Mouse (Mus musculus) intestine, embryonic 14.5 days (tissue): ENCODE measurements at regions not wholly inside any gene's neighbourhood (a gene's known extent, or its start where the extent isn't known, plus 50 kb on each side); places are given as distances from the start of the nearest gene placed in this dataset.

Source experiments
- ATAC-seq: fragments of 200-750 bp; cut with Nextera tagmentation; replicated peaks from 2 replicates; pipeline ENCODE4 v1.8.0; 2017; ENCODE audit warnings: low read depth, moderate number of reproducible peaks, moderate TSS enrichment, moderate library complexity; ENCODE audit not compliant: low FRiP score, low TSS enrichment
- DNase-seq: peaks from one replicate; pipeline ENCODE4 v3.0.0-alpha.2; 2018; ENCODE audit warnings: low spot score
- H3K27ac ChIP-seq: fragments of 300-500 bp; sonication (generic); 2 replicates; pipeline ENCODE4 v1.5.1; 2014; ENCODE audit warnings: low read depth, mild to moderate bottlenecking, control low read depth
- H3K27me3 ChIP-seq: fragments of 300-500 bp; sonication (generic); replicated peaks from 2 replicates; pipeline ENCODE4 v1.6.1; 2014; ENCODE audit warnings: low read length, control low read depth; ENCODE audit not compliant: control insufficient read depth, insufficient read depth
- H3K36me3 ChIP-seq: fragments of 300-500 bp; sonication (generic); 2 replicates; pipeline ENCODE4 v1.6.1; 2014; ENCODE audit warnings: low read length, control low read depth; ENCODE audit not compliant: control insufficient read depth, insufficient read depth
- H3K4me1 ChIP-seq: fragments of 300-500 bp; sonication (generic); replicated peaks from 2 replicates; pipeline ENCODE4 v1.6.1; 2014; ENCODE audit warnings: low read length, control low read depth, mixed read lengths; ENCODE audit not compliant: control insufficient read depth, insufficient read depth
- H3K4me2 ChIP-seq: fragments of 300-500 bp; sonication (generic); 2 replicates; pipeline ENCODE4 v1.6.1; 2014; ENCODE audit warnings: low read length
- H3K4me3 ChIP-seq: fragments of 300-500 bp; sonication (generic); 2 replicates; pipeline ENCODE4 v1.5.1; 2014; ENCODE audit warnings: low read depth, low read length, control low read depth, mixed read lengths
- H3K9ac ChIP-seq: fragments of 300-500 bp; sonication (generic); 2 replicates; pipeline ENCODE4 v1.6.1; 2014; ENCODE audit warnings: mild to moderate bottlenecking, low read length
- H3K9me3 ChIP-seq: fragments of 300-500 bp; sonication (generic); 2 replicates; pipeline ENCODE4 v1.6.1; 2016; ENCODE audit warnings: low read length, control low read depth; ENCODE audit not compliant: control insufficient read depth
- WGBS: fragments of 180-500 bp; shearing (Covaris S2); extraction: QIAGEN DNeasy Blood & Tissue Kit; methylation state at CpG from one replicate; pipeline ENCODE4 v1.1.7; 2014; 5-methylcytosine and 5-hydroxymethylcytosine counted together

- H3K36me3 ChIP-seq, result no peaks in the 10 kb centered on the region
- H3K4me1 ChIP-seq, result peaks cover 23% of the 10 kb centered on the region
- peak overlapping the region; percentile 24; the same call in 1 of the 2 replicates for H3K4me2 ChIP-seq
- 33% methylated on average over 5 of the region's 5 CpGs for WGBS
- ATAC-seq (no peak), DNase-seq (no peak)
- H3K27me3 ChIP-seq, result no peaks in the 10 kb centered on the region
- H3K9me3 ChIP-seq, result no peaks in the 10 kb centered on the region
- H3K27ac ChIP-seq, result no peak overlapping the region
- H3K4me3 ChIP-seq, result no peak overlapping the region
- H3K9ac ChIP-seq, result no peak overlapping the region
Observed at GRCm38 (mm10) chr13:52046020-52046419, 199.5 kb downstream of the Gadd45g start.

- H3K27me3 ChIP-seq, result no peaks in the 10 kb centered on the region
- peaks cover 21% of the 10 kb centered on the region for H3K4me1 ChIP-seq
- no peak overlapping the region for H3K27ac ChIP-seq
- DNase-seq (no peak), ATAC-seq (no peak)
- no peak overlapping the region for H3K9ac ChIP-seq
- H3K4me2 ChIP-seq, result no peak overlapping the region
- no peaks in the 10 kb centered on the region for H3K9me3 ChIP-seq
- no peak overlapping the region for H3K4me3 ChIP-seq
- no peaks in the 10 kb centered on the region for H3K36me3 ChIP-seq
- WGBS, result 53% methylated on average over 11 of the region's 11 CpGs
Observed at GRCm38 (mm10) chr13:52046700-52047099, 200.2 kb downstream of the Gadd45g start.

GRCm38 (mm10) chr13:52047937-52048336, 201.5 kb downstream of the Gadd45g start:
- no peaks in the 10 kb centered on the region for H3K36me3 ChIP-seq
- H3K4me2 ChIP-seq, result no peak overlapping the region
- no peak overlapping the region for H3K27ac ChIP-seq
- no peak overlapping the region for H3K9ac ChIP-seq
- DNase-seq (no peak), ATAC-seq (no peak)
- peaks cover 10% of the 10 kb centered on the region; the same call in 1 of the 2 replicates for H3K4me1 ChIP-seq
- no peaks in the 10 kb centered on the region for H3K9me3 ChIP-seq
- WGBS, result 69% methylated on average over 6 of the region's 6 CpGs
- H3K4me3 ChIP-seq, result no peak overlapping the region
- no peaks in the 10 kb centered on the region for H3K27me3 ChIP-seq

GRCm38 (mm10) chr13:52048777-52049176, 202.3 kb downstream of the Gadd45g start:
- no peak for DNase-seq
- H3K27ac ChIP-seq, result no peak overlapping the region
- no peaks in the 10 kb centered on the region for H3K9me3 ChIP-seq
- ATAC-seq, result no peak
- H3K4me3 ChIP-seq, result no peak overlapping the region
- no peaks in the 10 kb centered on the region for H3K36me3 ChIP-seq
- H3K27me3 ChIP-seq, result no peaks in the 10 kb centered on the region
- H3K4me1 ChIP-seq, result peaks cover 10% of the 10 kb centered on the region; the same call in 1 of the 2 replicates
- WGBS, result 85% methylated on average over 3 of the region's 3 CpGs
- no peak overlapping the region for H3K4me2 ChIP-seq
- no peak overlapping the region for H3K9ac ChIP-seq

- Histone ChIP-seq H3K4me3 (no peak overlapping the region), H3K27me3 (no peaks in the 10 kb centered on the region), H3K9ac (no peak overlapping the region), H3K27ac (no peak overlapping the region), H3K4me2 (no peak overlapping the region), H3K9me3 (no peaks in the 10 kb centered on the region), H3K36me3 (no peaks in the 10 kb centered on the region), H3K4me1 (peaks cover 10% of the 10 kb centered on the region; the same call in 1 of the 2 replicates)
- no peak for DNase-seq
- 97% methylated on average over 2 of the region's 2 CpGs for WGBS
- no peak for ATAC-seq
Observed at GRCm38 (mm10) chr13:52049249-52049648, 202.8 kb downstream of the Gadd45g start.

GRCm38 (mm10) chr13:52055741-52056140, 209.3 kb downstream of the Gadd45g start:
- Histone ChIP-seq H3K36me3 (no peaks in the 10 kb centered on the region), H3K27me3 (no peaks in the 10 kb centered on the region), H3K4me1 (peaks cover 5% of the 10 kb centered on the region; the same call in 1 of the 2 replicates), H3K9me3 (no peaks in the 10 kb centered on the region), H3K4me3 (no peak overlapping the region), H3K4me2 (no peak overlapping the region), H3K27ac (no peak overlapping the region), H3K9ac (no peak overlapping the region)
- WGBS, result 89% methylated on average over 8 of the region's 8 CpGs
- ATAC-seq, result no peak
- DNase-seq, result no peak

GRCm38 (mm10) chr13:52057456-52057855, 211.0 kb downstream of the Gadd45g start:
- ATAC-seq (no peak), DNase-seq (no peak)
- H3K9me3 ChIP-seq, result no peaks in the 10 kb centered on the region
- no peaks in the 10 kb centered on the region for H3K27me3 ChIP-seq
- no peak overlapping the region for H3K4me2 ChIP-seq
- no peaks in the 10 kb centered on the region for H3K36me3 ChIP-seq
- H3K27ac ChIP-seq, result no peak overlapping the region
- no peak overlapping the region for H3K9ac ChIP-seq
- H3K4me1 ChIP-seq, result peaks cover 5% of the 10 kb centered on the region; the same call in 1 of the 2 replicates
- 43% methylated on average over 10 of the region's 10 CpGs for WGBS
- H3K4me3 ChIP-seq, result no peak overlapping the region

GRCm38 (mm10) chr13:52059756-52060417, 213.4 kb downstream of the Gadd45g start:
- no peak for DNase-seq
- Histone ChIP-seq H3K4me3 (no peak overlapping the region), H3K4me2 (no peak overlapping the region), H3K9me3 (no peaks in the 10 kb centered on the region), H3K4me1 (peaks cover 5% of the 10 kb centered on the region; the same call in 1 of the 2 replicates), H3K9ac (no peak overlapping the region), H3K27me3 (no peaks in the 10 kb centered on the region), H3K36me3 (no peaks in the 10 kb centered on the region), H3K27ac (peak overlapping the region; percentile 34; the same call in 1 of the 2 replicates)
- 68% methylated on average over 22 of the region's 22 CpGs for WGBS
- peak; percentile 28; the same call in 1 of the 2 replicates for ATAC-seq

GRCm38 (mm10) chr13:52060418-52060870, 214.0 kb downstream of the Gadd45g start:
- ATAC-seq, result peak; percentile 87

More at GRCm38 (mm10) chr13:52060418-52060870, 214.0 kb downstream of the Gadd45g start:
- no peaks in the 10 kb centered on the region for H3K27me3 ChIP-seq
- H3K9me3 ChIP-seq, result no peaks in the 10 kb centered on the region
- H3K36me3 ChIP-seq, result no peaks in the 10 kb centered on the region
- DNase-seq, result no peak
- H3K27ac ChIP-seq, result peak overlapping the region; percentile 34; the same call in 1 of the 2 replicates
- WGBS, result 21% methylated on average over 10 of the region's 10 CpGs
- peaks cover 5% of the 10 kb centered on the region; the same call in 1 of the 2 replicates for H3K4me1 ChIP-seq
- no peak overlapping the region for H3K9ac ChIP-seq
- H3K4me2 ChIP-seq, result no peak overlapping the region
- H3K4me3 ChIP-seq, result no peak overlapping the region
